Mouse (Mus musculus) B cell, adult 2 months (primary cell): Measurements from ENCODE around the gene Rftn2.

ENCODE experiments used
- DNase-seq, 2 experiments: peaks; one replicate each; pipeline ENCODE4 v3.0.0; 2022

Rftn2 gene

GRCm38 (mm10) chr1:55123046-55123445 is 103.5 kb downstream of the Rftn2 start:
- DNase-seq: no peak
